Mouse (Mus musculus) C2C12 (cell line): Measurements from ENCODE around the gene Tnfrsf1b.

Experiments
- CTCF ChIP-seq: IDR thresholded peaks from one replicate; pipeline ENCODE4 v1.5.1; 2011; ENCODE audit not compliant: control insufficient read depth, insufficient read depth, insufficient read length
- MYOG ChIP-seq: IDR thresholded peaks from one replicate; pipeline ENCODE4 v1.6.1; 2011; ENCODE audit not compliant: control insufficient read depth, insufficient read length; ENCODE audit errors: extremely low read depth

- no peak for TF ChIP-seq CTCF
- TF ChIP-seq MYOG: no peak
Measured at GRCm38 (mm10) chr4:145270136-145270535, 23.5 kb upstream of the Tnfrsf1b start.
